Mouse (Mus musculus): ENCODE measurements around the gene Poldip3.

Poldip3 gene

GRCm38 (mm10) chr15:83149196-83150072 is at the start of gene Poldip3:
Gene Poldip3 (minus strand): TSS chr15:83149384.
- DNase-seq (ENCODE audit: low read depth, low spot score), result peak; percentile 99

- DNase-seq (ENCODE audit: low read depth, low spot score), result no peak
These were observed 44.2 kb upstream of the Poldip3 start for GRCm38 (mm10) chr15:83193413-83193812.

GRCm38 (mm10) chr15:83182351-83182750 is 33.2 kb upstream of the Poldip3 start:
- DNase-seq (ENCODE audit: low read depth, low spot score), result no peak

- DNase-seq (ENCODE audit: low read depth, low spot score), result no peak
These were observed 32.7 kb upstream of the Poldip3 start for GRCm38 (mm10) chr15:83181800-83182330.

DNA sequence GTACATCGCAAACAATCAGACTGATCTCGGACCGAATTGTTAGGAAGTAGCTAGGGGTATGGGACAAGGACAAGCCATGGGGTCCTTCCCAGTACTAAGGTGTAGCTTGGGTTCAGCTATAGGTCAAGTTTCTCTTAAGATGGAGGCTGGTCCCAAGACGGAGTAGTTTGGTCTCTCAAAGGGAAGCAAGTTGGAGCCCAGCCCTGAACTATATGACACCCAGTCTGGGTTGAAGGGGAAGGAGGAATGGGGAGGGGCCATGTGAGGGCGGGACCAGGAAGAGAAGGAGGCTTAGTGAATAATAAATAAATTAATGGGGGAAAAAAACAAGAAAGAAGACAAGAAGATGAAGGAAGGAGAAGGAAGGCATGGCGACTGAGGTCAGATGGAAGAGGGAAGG is 30.8 kb upstream of the Poldip3 start:
- no peak for DNase-seq (ENCODE audit: low read depth, low spot score)

DNA sequence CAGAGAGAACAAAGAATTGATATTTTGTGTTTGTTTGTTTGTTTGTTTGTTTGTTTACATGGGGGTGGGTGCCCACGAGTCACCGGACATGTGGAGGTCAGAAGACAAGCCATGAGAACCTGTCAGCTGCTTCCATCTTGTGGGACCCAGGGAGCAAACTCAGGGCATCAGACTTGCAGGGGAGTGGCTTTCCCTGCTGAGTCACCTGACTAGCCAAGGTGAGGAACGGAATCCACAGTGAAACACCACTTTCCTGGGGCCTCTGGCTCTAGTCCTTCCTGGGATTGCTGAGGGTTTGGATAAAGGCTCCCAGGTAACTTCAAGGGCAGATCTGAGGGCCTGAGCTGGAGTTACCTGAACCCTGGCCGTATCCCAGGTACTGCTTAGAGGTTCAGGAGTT is 27.5 kb upstream of the Poldip3 start:
- DNase-seq (ENCODE audit: low read depth, low spot score), result no peak

GRCm38 (mm10) chr15:83173914-83174884 is 25.0 kb upstream of the Poldip3 start:
- no peak for DNase-seq (ENCODE audit: low read depth, low spot score)

GRCm38 (mm10) chr15:83172492-83173429 is 23.6 kb upstream of the Poldip3 start, which contains the start of gene Cyb5r3:
Gene Cyb5r3 (minus strand): TSS chr15:83172592.
- no peak for DNase-seq (ENCODE audit: low read depth, low spot score)

GRCm38 (mm10) chr15:83171712-83172481 is 22.7 kb upstream of the Poldip3 start:
- DNase-seq (ENCODE audit: low read depth, low spot score), result peak; percentile 90

DNA sequence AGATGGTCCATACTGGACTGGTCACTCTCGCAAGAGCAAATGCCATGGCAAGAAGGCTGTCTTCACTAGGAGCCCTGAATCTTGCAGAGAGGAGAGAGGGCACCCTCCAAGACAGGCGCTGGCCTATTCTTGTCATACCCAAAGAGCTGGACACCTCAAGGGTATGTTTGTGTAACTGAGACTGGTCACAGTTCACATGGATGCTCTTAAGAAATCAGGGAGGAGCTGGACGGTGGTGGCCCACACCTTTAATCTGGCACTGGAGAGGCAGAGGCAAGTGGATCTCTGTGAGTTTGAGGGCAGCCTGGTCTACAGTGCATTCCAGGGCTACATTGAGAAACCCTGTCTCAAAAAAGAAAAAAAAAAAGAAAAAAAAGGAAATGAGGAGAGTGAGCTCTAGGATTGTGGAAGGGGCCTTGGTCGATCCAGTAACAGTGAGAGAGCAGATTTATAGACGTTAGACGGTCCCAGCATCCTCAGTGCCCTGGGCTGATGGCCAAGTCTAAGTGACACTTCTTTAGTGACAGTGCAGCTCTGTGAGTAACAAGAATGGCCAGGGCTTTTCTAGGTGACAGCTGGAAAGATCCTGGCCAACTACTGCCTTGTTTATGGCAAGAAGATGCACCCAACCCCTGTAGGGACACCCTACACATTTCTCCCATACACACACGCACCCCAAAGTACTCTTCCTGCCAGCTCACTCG is 21.9 kb upstream of the Poldip3 start:
- no peak for DNase-seq (ENCODE audit: low read depth, low spot score)

DNA sequence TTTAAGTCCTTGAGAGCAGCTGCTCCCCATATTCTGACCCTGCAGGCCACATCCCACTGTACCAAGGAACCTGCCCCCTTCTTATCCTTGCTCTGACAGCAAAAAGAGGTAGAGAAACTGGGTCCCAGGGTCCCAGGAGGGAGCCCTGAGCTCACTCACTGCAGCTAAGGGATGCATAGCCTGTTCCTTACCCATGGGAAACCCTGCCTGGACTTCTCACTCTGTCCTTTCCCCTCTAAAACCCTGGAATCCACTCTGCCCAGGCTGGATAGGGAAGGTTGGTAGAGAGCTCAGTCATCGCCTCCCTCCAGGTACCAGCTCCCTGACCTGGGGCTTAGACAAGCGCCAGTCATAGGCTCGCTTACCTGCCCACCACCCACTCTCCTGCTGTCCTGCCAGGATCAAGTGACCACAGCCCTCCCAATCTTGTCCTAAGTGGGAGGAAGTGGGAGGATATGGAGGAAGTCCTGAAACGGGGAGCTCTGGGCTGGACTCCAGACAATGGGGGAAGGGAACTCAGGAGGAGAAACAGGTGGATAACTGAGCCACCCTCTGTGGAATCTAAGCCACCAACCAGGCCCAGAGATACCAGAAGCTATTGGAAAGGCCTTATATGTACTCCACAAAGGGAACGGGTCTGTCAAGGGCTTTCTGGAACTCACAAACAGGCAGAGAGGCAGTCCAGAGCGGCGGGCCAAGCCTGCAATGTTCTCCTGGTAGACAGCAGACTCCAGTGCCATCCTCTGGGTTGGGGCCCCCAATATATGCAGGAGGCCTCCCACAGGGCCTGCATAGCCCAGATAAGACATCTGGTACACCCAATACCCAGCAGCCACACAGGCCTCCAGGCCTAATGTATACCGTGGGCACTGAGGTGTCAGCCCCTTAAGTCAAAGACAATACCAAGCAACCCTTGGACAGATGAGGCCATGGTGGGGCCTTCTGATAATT is 20.9 kb upstream of the Poldip3 start:
- DNase-seq (ENCODE audit: low read depth, low spot score), result no peak

- no peak for DNase-seq (ENCODE audit: low read depth, low spot score)
These were observed 19.9 kb upstream of the Poldip3 start for GRCm38 (mm10) chr15:83168875-83169771.

- no peak for DNase-seq (ENCODE audit: low read depth, low spot score)
These were observed 19.1 kb upstream of the Poldip3 start for GRCm38 (mm10) chr15:83168311-83168710.

- DNase-seq (ENCODE audit: low read depth, low spot score), result no peak
These were observed 18.4 kb upstream of the Poldip3 start for GRCm38 (mm10) chr15:83167550-83168065.

GRCm38 (mm10) chr15:83167126-83167525 is 17.9 kb upstream of the Poldip3 start:
- DNase-seq (ENCODE audit: low read depth, low spot score), result no peak

GRCm38 (mm10) chr15:83166642-83167041 is 17.5 kb upstream of the Poldip3 start:
- DNase-seq (ENCODE audit: low read depth, low spot score), result no peak

All from retina, adult 2 months (tissue).